Mouse (Mus musculus) kidney, adult 8-10 months (tissue): ENCODE data around the gene Stpg1.

Experiments used
- DNase-seq, 2 experiments: peaks; one replicate each; pipeline ENCODE4 v3.0.0; 2022

Stpg1 gene

GRCm38 (mm10) chr4:135494521-135495396 lies at the start of gene Stpg1, which contains the start of gene Nipal3:
TSS of gene Stpg1 (plus strand) at chr4:135494790.
TSS of gene Nipal3 (minus strand) at chr4:135495038.
- peak; percentile 94 to 97 for DNase-seq

GRCm38 (mm10) chr4:135451360-135452015 lies 43.1 kb upstream of the Stpg1 start:
- DNase-seq, result no peak

GRCm38 (mm10) chr4:135453164-135453563 lies 41.4 kb upstream of the Stpg1 start:
- DNase-seq, result peak; percentile 15 to 44

GRCm38 (mm10) chr4:135453572-135453971 lies 41.0 kb upstream of the Stpg1 start:
- DNase-seq, result peak in 1 of 2 experiments; percentile 15

GRCm38 (mm10) chr4:135463406-135463805 lies 31.2 kb upstream of the Stpg1 start:
- no peak for DNase-seq

GRCm38 (mm10) chr4:135477851-135478250 lies 16.7 kb upstream of the Stpg1 start:
- DNase-seq, result no peak

GRCm38 (mm10) chr4:135480370-135480769 lies 14.2 kb upstream of the Stpg1 start:
- DNase-seq, result no peak

GRCm38 (mm10) chr4:135485086-135485485 lies 9.5 kb upstream of the Stpg1 start:
- DNase-seq, result no peak

- peak; percentile 28 to 33 for DNase-seq
These were observed 8.2 kb upstream of the Stpg1 start for GRCm38 (mm10) chr4:135486352-135486751.

- no peak for DNase-seq
These were observed 5.3 kb upstream of the Stpg1 start for GRCm38 (mm10) chr4:135489256-135489655.

GRCm38 (mm10) chr4:135493271-135493670 lies 1.3 kb upstream of the Stpg1 start:
- no peak for DNase-seq

- DNase-seq, result peak; percentile 36 to 42
These were observed 684 bp upstream of the Stpg1 start for GRCm38 (mm10) chr4:135493691-135494520.

- DNase-seq, result no peak
These were observed 804 bp downstream of the Stpg1 start for GRCm38 (mm10) chr4:135495397-135495791.

- peak; percentile 90 to 91 for DNase-seq
These were observed 1.2 kb downstream of the Stpg1 start for GRCm38 (mm10) chr4:135495810-135496209.

GRCm38 (mm10) chr4:135498136-135498535 lies 3.5 kb downstream of the Stpg1 start:
- DNase-seq, result no peak

GRCm38 (mm10) chr4:135499831-135500230 lies 5.2 kb downstream of the Stpg1 start:
- no peak for DNase-seq

- DNase-seq, result no peak
These were observed 7.0 kb downstream of the Stpg1 start for GRCm38 (mm10) chr4:135501587-135501986.

- DNase-seq, result peak; percentile 29 to 61
These were observed 11.2 kb downstream of the Stpg1 start for GRCm38 (mm10) chr4:135505794-135506193.

GRCm38 (mm10) chr4:135507547-135508350 lies 13.2 kb downstream of the Stpg1 start:
- no peak for DNase-seq

GRCm38 (mm10) chr4:135508419-135509039 lies 13.9 kb downstream of the Stpg1 start:
- peak; percentile 71 to 75 for DNase-seq

GRCm38 (mm10) chr4:135509515-135509914 lies 14.9 kb downstream of the Stpg1 start:
- no peak for DNase-seq

- DNase-seq, result peak in 1 of 2 experiments; percentile 40
These were observed 19.3 kb downstream of the Stpg1 start for GRCm38 (mm10) chr4:135513865-135514264.
